Mouse (Mus musculus) G1E (cell line): Measurements from ENCODE around the gene Tnfrsf8. TPM values are rescaled to one million over a fixed set of nuclear protein-coding genes. Genes with fewer than 3 reads are reported as not detected.

ENCODE experiments used
- ATAC-seq: 2 replicates; pipeline ENCODE4 v1.8.0; 2016; ENCODE audit warnings: mild to moderate bottlenecking; ENCODE audit not compliant: insufficient number of reproducible peaks, poor library complexity, low FRiP score, severe bottlenecking; ENCODE audit errors: extremely low read depth
- DNase-seq: peaks from one replicate; pipeline ENCODE4 v3.0.0; 2012; ENCODE audit warnings: low spot score
- H3K27me3 ChIP-seq: 2 replicates; pipeline ENCODE4 v1.6.1; 2012; ENCODE audit warnings: mild to moderate bottlenecking, low read length, inconsistent platforms; ENCODE audit not compliant: insufficient read depth
- H3K36me3 ChIP-seq: replicated peaks from 2 replicates; pipeline ENCODE3; 2012; ENCODE audit warnings: mild to moderate bottlenecking, inconsistent platforms
- H3K4me1 ChIP-seq: 2 replicates; pipeline ENCODE4 v1.6.1; 2012; ENCODE audit warnings: low read depth, low read length, inconsistent platforms, mixed read lengths; ENCODE audit not compliant: insufficient read depth
- H3K4me3 ChIP-seq: 2 replicates; pipeline ENCODE4 v1.5.1; 2012; ENCODE audit warnings: low read depth, mild to moderate bottlenecking, inconsistent platforms, low read length, moderate library complexity, mixed read lengths
- H3K9me3 ChIP-seq: replicated peaks from 2 replicates; pipeline ENCODE4 v1.6.1; 2012; ENCODE audit warnings: inconsistent platforms
- CTCF ChIP-seq: IDR thresholded peaks from 2 replicates; pipeline ENCODE4 v1.5.1; 2012; ENCODE audit warnings: low read depth, low read length, inconsistent platforms, mixed read lengths
- GATA1 ChIP-seq: IDR thresholded peaks from 2 replicates; pipeline ENCODE4 v1.6.1; 2012; ENCODE audit warnings: borderline replicate concordance, low read length, inconsistent platforms, mixed read lengths
- GATA2 ChIP-seq: IDR thresholded peaks from 2 replicates; pipeline ENCODE4 v1.6.1; 2012; ENCODE audit warnings: low read depth, low read length, inconsistent platforms, borderline replicate concordance
- POLR2AphosphoS5 ChIP-seq: IDR thresholded peaks from 2 replicates; pipeline ENCODE4 v1.6.1; 2012; ENCODE audit warnings: low read depth, low read length, inconsistent platforms; ENCODE audit not compliant: insufficient replicate concordance
- TAL1 ChIP-seq: conservative IDR thresholded peaks from 2 replicates; pipeline ENCODE4 v1.6.1; 2012; ENCODE audit warnings: low read depth, low read length, inconsistent platforms, mixed read lengths
- polyA plus RNA-seq: library from polyadenylated mRNA; stranded (reverse); fragments of >175 nt; gene quantifications from 2 replicates; pipeline ENCODE4 v1.2.3, GENCODE M21; 2012
- total RNA-seq, 2 experiments: library from RNA; stranded (forward) in 1 of 2; stranded (reverse) in 1 of 2; fragments of 200-1000 nt in 1 of 2; fragments of >200 nt in 1 of 2; fragmentation: Nextera tagmentation in 1 of 2; gene quantifications; 2 replicates each; pipeline ENCODE4 v1.2.3; 2014 to 2017

The Tnfrsf8 gene
- total and polyA plus RNA-seq, 3 experiments = 0.16 TPM; not detected in 2

DNA sequence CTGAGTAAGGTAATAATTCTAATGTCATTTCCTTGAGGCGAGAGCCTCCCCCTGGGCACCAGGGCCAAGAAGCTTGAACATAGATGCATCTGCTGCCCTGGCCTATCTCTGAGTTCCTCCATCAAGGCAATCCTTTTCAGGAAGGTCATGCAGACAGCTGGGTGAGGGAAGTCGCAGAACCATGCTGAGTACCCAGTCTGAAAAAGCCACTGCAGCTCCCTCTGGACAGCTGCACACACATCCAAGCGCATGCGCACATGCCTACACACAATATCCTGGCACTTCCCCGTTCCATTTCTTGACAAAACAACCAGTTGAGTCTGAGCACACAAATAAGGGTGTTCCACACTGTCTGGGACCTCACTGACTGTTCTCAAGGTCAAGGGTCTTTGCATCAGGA is 83.2 kb downstream of the Tnfrsf8 start:
- DNase-seq = no peak
- Histone ChIP-seq H3K36me3 (no peaks in the 10 kb centered on the region), H3K27me3 (no peaks in the 10 kb centered on the region), H3K4me1 (no peaks in the 10 kb centered on the region), H3K4me3 (no peak overlapping the region), H3K9me3 (peaks cover 52% of the 10 kb centered on the region)
- TF ChIP-seq TAL1 (no peak), POLR2AphosphoS5 (no peak), GATA2 (no peak), GATA1 (no peak), CTCF (no peak)
- ATAC-seq = no peak

DNA sequence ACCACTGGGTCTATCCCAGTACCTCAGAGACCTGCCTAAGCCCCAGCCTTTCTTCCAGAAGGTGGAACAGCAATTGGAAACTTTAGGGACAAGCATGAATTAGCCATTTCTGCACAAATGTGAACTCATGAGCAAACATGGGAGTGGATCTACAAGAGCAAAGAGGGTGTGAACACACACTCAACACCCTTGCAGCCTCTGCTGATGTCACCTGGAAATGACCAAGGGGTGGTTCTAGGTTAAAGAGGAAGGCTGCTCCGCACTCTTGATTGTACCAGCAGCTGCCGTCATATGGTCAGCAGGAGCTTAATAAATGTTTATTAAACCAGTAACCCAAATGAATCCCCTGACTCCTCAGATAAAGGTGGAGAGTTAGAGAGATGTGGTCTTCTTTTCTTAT is 84.3 kb downstream of the Tnfrsf8 start:
- H3K27me3 ChIP-seq = no peaks in the 10 kb centered on the region
- peaks cover 44% of the 10 kb centered on the region for H3K9me3 ChIP-seq
- TF ChIP-seq GATA2 (no peak), POLR2AphosphoS5 (no peak)
- DNase-seq (no peak), ATAC-seq (no peak)
- no peaks in the 10 kb centered on the region for H3K36me3 ChIP-seq
- no peak overlapping the region for H3K4me3 ChIP-seq
- no peaks in the 10 kb centered on the region for H3K4me1 ChIP-seq

DNA sequence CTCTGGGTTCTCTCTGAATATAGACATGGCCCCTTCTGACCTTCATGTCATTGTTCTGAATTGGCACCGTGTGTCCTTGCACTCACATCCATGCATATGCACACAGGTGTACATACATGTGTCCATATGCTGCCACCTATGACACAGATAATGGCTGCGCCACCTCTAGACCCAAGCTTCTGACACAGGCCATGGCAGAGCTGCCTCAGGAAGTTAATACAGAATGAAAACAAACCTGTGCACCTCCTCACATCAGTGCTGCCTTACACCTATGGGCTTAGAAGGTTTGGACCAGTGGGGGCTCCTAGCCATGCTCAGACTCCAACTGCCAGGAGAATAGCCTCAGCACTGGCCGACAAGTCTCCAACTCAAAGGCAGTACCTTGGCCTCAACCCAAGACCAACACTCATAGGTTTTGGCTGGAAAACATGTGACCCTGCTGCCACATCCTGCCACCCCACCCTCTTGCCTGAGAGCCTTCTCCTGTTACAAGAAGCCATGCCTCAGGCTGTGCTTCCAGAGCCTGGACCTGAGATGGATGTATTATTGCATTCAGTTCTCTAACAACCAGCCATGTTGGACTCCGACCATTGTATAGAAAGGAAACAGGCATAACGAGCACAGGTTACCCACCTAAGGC is 85.3 kb downstream of the Tnfrsf8 start:
- H3K36me3 ChIP-seq = no peaks in the 10 kb centered on the region
- DNase-seq = no peak
- no peak overlapping the region for H3K4me3 ChIP-seq
- no peak for ATAC-seq
- H3K4me1 ChIP-seq = no peaks in the 10 kb centered on the region
- TF ChIP-seq POLR2AphosphoS5 = no peak
- no peak for TF ChIP-seq CTCF
- no peak for TF ChIP-seq TAL1
- no peak for TF ChIP-seq GATA1
- no peak for TF ChIP-seq GATA2
- H3K27me3 ChIP-seq = no peaks in the 10 kb centered on the region
- peaks cover 43% of the 10 kb centered on the region for H3K9me3 ChIP-seq

DNA sequence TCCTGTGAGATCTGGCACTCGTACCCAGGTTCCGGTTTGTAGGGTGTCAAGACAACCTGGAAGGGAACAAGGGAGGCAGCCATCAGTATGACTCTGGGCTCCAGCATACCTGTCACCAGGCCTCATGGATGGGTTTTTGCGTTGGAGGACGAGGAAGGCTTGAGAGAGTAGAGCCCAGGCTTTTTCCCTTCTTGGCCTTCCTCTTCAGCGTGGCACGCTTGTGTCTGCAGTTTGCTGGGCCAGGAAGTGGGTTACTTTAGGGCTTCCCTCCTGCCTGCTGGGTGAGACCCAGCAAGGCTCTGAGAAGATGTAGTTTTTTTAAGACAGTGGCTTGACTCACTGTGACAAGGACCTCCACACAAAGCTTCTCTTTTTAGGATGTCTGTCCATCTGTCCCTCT is 85.9 kb downstream of the Tnfrsf8 start:
- peaks cover 49% of the 10 kb centered on the region for H3K9me3 ChIP-seq
- ATAC-seq = no peak
- no peak for DNase-seq
- no peaks in the 10 kb centered on the region for H3K36me3 ChIP-seq
- H3K4me1 ChIP-seq = no peaks in the 10 kb centered on the region
- no peaks in the 10 kb centered on the region for H3K27me3 ChIP-seq
- no peak overlapping the region for H3K4me3 ChIP-seq
- TF ChIP-seq CTCF = no peak
- no peak for TF ChIP-seq GATA1
- TF ChIP-seq TAL1 = no peak
- TF ChIP-seq GATA2 = no peak
- TF ChIP-seq POLR2AphosphoS5 = no peak

DNA sequence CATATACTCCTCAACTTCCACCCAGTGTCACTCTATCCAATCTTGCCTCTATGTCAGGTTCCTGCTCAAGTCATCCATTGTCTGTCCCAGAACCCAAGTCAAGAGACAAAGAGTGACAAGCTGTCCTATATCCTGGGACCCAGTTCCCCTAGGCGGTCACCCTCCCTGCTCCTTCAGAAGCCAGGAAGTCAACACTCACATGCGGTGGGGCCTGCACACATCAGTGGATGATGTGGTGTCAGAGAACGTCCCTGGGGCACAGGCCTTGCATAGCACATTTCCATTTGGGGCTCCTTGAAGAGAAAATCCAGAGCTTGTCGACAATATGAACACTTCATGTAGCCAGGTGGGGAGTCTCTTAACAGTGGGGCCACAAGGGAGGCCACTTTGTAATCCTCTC is 90.4 kb downstream of the Tnfrsf8 start:
- DNase-seq = no peak
- ATAC-seq = no peak
- Histone ChIP-seq H3K27me3 (no peaks in the 10 kb centered on the region), H3K9me3 (peaks cover 57% of the 10 kb centered on the region), H3K4me3 (no peak overlapping the region), H3K36me3 (no peaks in the 10 kb centered on the region), H3K4me1 (no peaks in the 10 kb centered on the region)
- no peak for TF ChIP-seq TAL1
- no peak for TF ChIP-seq POLR2AphosphoS5
- no peak for TF ChIP-seq CTCF
- TF ChIP-seq GATA1 = no peak
- no peak for TF ChIP-seq GATA2

DNA sequence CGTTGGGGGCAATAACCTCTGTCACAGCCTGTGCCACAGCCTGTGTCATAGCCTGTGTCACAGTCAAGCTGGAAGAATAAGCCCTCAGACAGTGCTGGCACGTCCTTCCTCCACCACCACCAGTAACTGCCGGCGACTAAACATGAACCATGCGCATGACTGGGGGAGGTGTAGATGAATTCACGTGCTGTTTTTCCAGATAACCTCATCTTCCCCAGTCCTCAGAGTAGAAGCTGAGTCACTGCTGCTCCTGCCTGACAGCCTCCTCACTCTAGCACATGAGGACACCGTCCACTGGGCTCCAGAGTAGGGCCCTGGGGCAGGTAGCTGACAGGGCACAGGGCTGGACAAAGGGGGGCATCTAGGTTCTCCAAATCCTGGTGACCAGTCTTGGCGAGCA is 92.9 kb downstream of the Tnfrsf8 start:
- Histone ChIP-seq H3K9me3 (peaks cover 49% of the 10 kb centered on the region), H3K4me3 (no peak overlapping the region), H3K27me3 (no peaks in the 10 kb centered on the region), H3K36me3 (no peaks in the 10 kb centered on the region), H3K4me1 (no peaks in the 10 kb centered on the region)
- no peak for TF ChIP-seq CTCF
- TF ChIP-seq GATA1 = no peak
- no peak for TF ChIP-seq TAL1
- TF ChIP-seq GATA2 = no peak
- no peak for TF ChIP-seq POLR2AphosphoS5
- ATAC-seq = no peak; the same call in 1 of the 2 replicates
- no peak for DNase-seq

DNA sequence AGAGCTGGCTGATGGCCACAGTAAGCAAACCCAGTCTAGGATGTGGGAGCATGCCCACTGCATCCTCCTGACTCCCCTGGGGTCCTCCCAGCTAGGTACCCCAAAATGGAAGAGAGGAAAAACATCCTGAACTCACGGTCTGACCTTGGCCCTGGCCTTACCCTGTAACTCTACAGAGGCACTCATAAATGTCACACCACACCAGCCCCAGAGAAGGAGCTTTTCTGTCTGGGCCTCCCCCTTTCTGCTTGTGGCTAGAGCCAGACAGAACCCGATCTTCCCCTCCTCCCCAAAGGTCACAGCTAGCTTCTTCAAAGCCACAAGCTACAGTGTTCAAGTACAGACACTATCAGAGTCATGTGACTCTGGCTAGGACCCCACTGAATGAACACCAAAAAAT is 93.6 kb downstream of the Tnfrsf8 start:
- Histone ChIP-seq H3K4me1 (no peaks in the 10 kb centered on the region), H3K9me3 (peaks cover 49% of the 10 kb centered on the region), H3K27me3 (no peaks in the 10 kb centered on the region), H3K4me3 (no peak overlapping the region), H3K36me3 (no peaks in the 10 kb centered on the region)
- ATAC-seq (no peak), DNase-seq (no peak)
- TF ChIP-seq GATA1 (no peak), TAL1 (no peak), GATA2 (no peak), CTCF (no peak), POLR2AphosphoS5 (no peak)
